8 mouse cellular contexts compared by ENCODE assay signal in the genomic region with DNA sequence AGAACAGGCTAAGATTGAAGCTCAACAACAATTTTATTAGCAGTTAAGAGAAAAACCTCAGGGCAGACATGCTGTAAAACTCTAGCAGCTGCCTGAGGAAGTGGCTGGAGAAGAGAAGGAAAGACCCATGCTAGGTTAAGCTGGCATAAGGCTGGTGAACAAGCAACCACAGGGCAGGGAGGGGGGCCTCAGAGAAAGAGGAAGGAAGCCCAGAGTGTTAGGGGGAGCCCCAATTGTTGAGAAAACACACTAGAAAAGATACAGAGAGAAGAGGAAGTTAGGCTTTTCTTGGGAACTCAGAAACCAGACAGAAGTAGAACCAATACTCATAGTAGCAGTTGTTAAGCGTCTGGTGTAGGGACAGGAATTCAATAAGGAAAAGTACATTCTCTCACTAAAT. TPM values are rescaled to one million over a fixed set of nuclear protein-coding genes. Genes with fewer than 3 reads are reported as not detected.
DNase-seq lines count a peak whose midpoint lies in the region; ATAC-seq lines count a peak whose summit lies in the region.

No protein-coding gene starts in this region.

- no peak overlapping the region for H3K4me2 ChIP-seq in kidney, embryonic 16.5 days (replicated peaks; ENCODE audit: low read depth, low read length)
- H3K4me2 ChIP-seq in hindbrain, embryonic 16.5 days (ENCODE audit: low read length) = no peak overlapping the region

- H3K9me3 ChIP-seq in kidney, embryonic 16.5 days (ENCODE audit: low read length) = no peaks in the 10 kb centered on the region
- H3K9me3 ChIP-seq in hindbrain, embryonic 16.5 days (ENCODE audit: control insufficient read depth, low read length) = no peaks in the 10 kb centered on the region

- H3K27me3 ChIP-seq in kidney, embryonic 16.5 days (ENCODE audit: insufficient read depth, low read length) = no peaks in the 10 kb centered on the region
- H3K27me3 ChIP-seq in hindbrain, embryonic 16.5 days (replicated peaks; ENCODE audit: control insufficient read depth, insufficient read depth, low read length) = no peaks in the 10 kb centered on the region

- peak; percentile 10 for DNase-seq in kidney, adult 9 months
- DNase-seq in lung, postnatal 10 days = peak; percentile 13
- DNase-seq in spleen, postnatal 36 days (ENCODE audit: low spot score in 2 of 2) = peak; percentile 88 to 89
- no peak for DNase-seq in right cerebral cortex, adult 18-20 months

- no peak for ATAC-seq in kidney, embryonic 16.5 days (ENCODE audit: low FRiP score, low TSS enrichment)
- peak; percentile 94 for ATAC-seq in activated CD4-positive, CD25-positive, alpha-beta regulatory T cell, adult 4 months
- no peak for ATAC-seq in cerebellum, adult (ENCODE audit: insufficient number of reproducible peaks, low FRiP score, low TSS enrichment)
- ATAC-seq in hindbrain, embryonic 16.5 days = no peak

- H3K36me3 ChIP-seq in kidney, embryonic 16.5 days (ENCODE audit: insufficient read depth, low read length) = no peaks in the 10 kb centered on the region
- no peaks in the 10 kb centered on the region for H3K36me3 ChIP-seq in hindbrain, embryonic 16.5 days (ENCODE audit: control insufficient read depth, insufficient read depth, low read length)

- no peak overlapping the region for H3K4me3 ChIP-seq in kidney, embryonic 16.5 days (ENCODE audit: low read length)
- H3K4me3 ChIP-seq in hindbrain, embryonic 16.5 days (ENCODE audit: low read length) = no peak overlapping the region

- no peaks in the 10 kb centered on the region for H3K4me1 ChIP-seq in kidney, embryonic 16.5 days (ENCODE audit: insufficient read depth, low read length)
- H3K4me1 ChIP-seq in hindbrain, embryonic 16.5 days (ENCODE audit: control insufficient read depth, insufficient read depth, low read depth, low read length) = no peaks in the 10 kb centered on the region

- no peak overlapping the region for H3K27ac ChIP-seq in kidney, embryonic 16.5 days (ENCODE audit: low read length)
- H3K27ac ChIP-seq in hindbrain, embryonic 16.5 days (ENCODE audit: low read depth, low read length) = no peak overlapping the region

- 82% methylated on average over 1 of the region's 1 CpGs for WGBS in kidney, embryonic 16.5 days
- WGBS in hindbrain, embryonic 16.5 days = 86% methylated on average over 1 of the region's 1 CpGs

- no peak overlapping the region for H3K9ac ChIP-seq in kidney, embryonic 16.5 days (replicated peaks; ENCODE audit: low read length)
- no peak overlapping the region for H3K9ac ChIP-seq in hindbrain, embryonic 16.5 days (ENCODE audit: low read depth, low read length)

RNA-seq across cellular contexts. Expression of gene Cacnb2, which starts 28.7 kb away (rescaled TPM):
- 1.7 and 2.0 TPM in 2 replicates for polyA plus RNA-seq in kidney, embryonic 16.5 days (2015; fragmentation: Nextera tagmentation; extraction: Ambion mirVana)
- under 1 TPM in 1 of 2 experiments, not detected in 1; 0.15 TPM for polyA plus RNA-seq in activated CD4-positive, CD25-positive, alpha-beta regulatory T cell, adult 4 months (2017; shearing (Covaris generic))
- 6.6 and 7.6 TPM in 2 replicates for polyA plus RNA-seq in hindbrain, embryonic 16.5 days (2015; fragmentation: Nextera tagmentation; extraction: Ambion mirVana)
